In genomic region chr9:64690771-64691170, GRCm38 (mm10) we compare ENCODE assay signal across 12 mouse cellular contexts. TPM values are rescaled to one million over a fixed set of nuclear protein-coding genes. Genes with fewer than 3 reads are reported as not detected.
A peak's percentile ranks its signal among the peaks of the same experiment; 100 is the strongest.
DNase-seq lines count a peak whose midpoint lies in the region; ATAC-seq lines count a peak whose summit lies in the region.
"Had no signal": no experiment of that assay in that cellular context is flagged by ENCODE, and none has a peak within 500 bp of the region (broad histone marks: within the 10 kb centered on the region; RNA-seq: fewer than 3 reads in every experiment).

No protein-coding gene starts in this region.

- no peaks in the 10 kb centered on the region for H3K27me3 ChIP-seq in kidney, embryonic 16.5 days (ENCODE audit: insufficient read depth, low read length)
- peaks cover 4% of the 10 kb centered on the region; the same call in 1 of the 2 replicates for H3K27me3 ChIP-seq in kidney, embryonic 15.5 days
- H3K27me3 ChIP-seq in neural tube, embryonic 12.5 days (replicated peaks) = no peaks in the 10 kb centered on the region
- H3K27me3 ChIP-seq in hindbrain, embryonic 14.5 days (ENCODE audit: control insufficient read depth, insufficient read depth, low read length) = no peaks in the 10 kb centered on the region
- H3K27me3 ChIP-seq: embryonic facial prominence, embryonic 13.5 days; heart, embryonic 15.5 days; limb, embryonic 15.5 days had no signal

- 82% methylated on average over 2 of the region's 2 CpGs for WGBS in kidney, embryonic 16.5 days
- 81% methylated on average over 2 of the region's 2 CpGs for WGBS in kidney, embryonic 15.5 days
- WGBS in neural tube, embryonic 12.5 days = 85% methylated on average over 2 of the region's 2 CpGs
- 83% methylated on average over 2 of the region's 2 CpGs for WGBS in hindbrain, embryonic 14.5 days

- no peak overlapping the region for H3K27ac ChIP-seq in kidney, embryonic 16.5 days (ENCODE audit: low read length)
- H3K27ac ChIP-seq in kidney, embryonic 15.5 days = no peak overlapping the region
- no peak overlapping the region for H3K27ac ChIP-seq in neural tube, embryonic 12.5 days
- no peak overlapping the region for H3K27ac ChIP-seq in hindbrain, embryonic 14.5 days
- H3K27ac ChIP-seq: embryonic facial prominence, embryonic 13.5 days; heart, embryonic 15.5 days; limb, embryonic 15.5 days; liver, embryonic 14.5 days had no signal

- H3K9ac ChIP-seq in kidney, embryonic 16.5 days (replicated peaks; ENCODE audit: low read length) = no peak overlapping the region
- H3K9ac ChIP-seq in kidney, embryonic 15.5 days = no peak overlapping the region
- H3K9ac ChIP-seq in neural tube, embryonic 12.5 days = no peak overlapping the region
- no peak overlapping the region for H3K9ac ChIP-seq in hindbrain, embryonic 14.5 days
- H3K9ac ChIP-seq: embryonic facial prominence, embryonic 13.5 days; heart, embryonic 15.5 days; limb, embryonic 15.5 days; liver, embryonic 14.5 days had no signal

- H3K4me3 ChIP-seq in kidney, embryonic 16.5 days (ENCODE audit: low read length) = no peak overlapping the region
- H3K4me3 ChIP-seq in kidney, embryonic 15.5 days (replicated peaks) = no peak overlapping the region
- H3K4me3 ChIP-seq in neural tube, embryonic 12.5 days = no peak overlapping the region
- no peak overlapping the region for H3K4me3 ChIP-seq in hindbrain, embryonic 14.5 days (replicated peaks; ENCODE audit: low read length)
- H3K4me3 ChIP-seq: embryonic facial prominence, embryonic 13.5 days; heart, embryonic 15.5 days; limb, embryonic 15.5 days had no signal

- no peaks in the 10 kb centered on the region for H3K9me3 ChIP-seq in kidney, embryonic 16.5 days (ENCODE audit: low read length)
- no peaks in the 10 kb centered on the region for H3K9me3 ChIP-seq in kidney, embryonic 15.5 days (replicated peaks)
- no peaks in the 10 kb centered on the region for H3K9me3 ChIP-seq in neural tube, embryonic 12.5 days
- H3K9me3 ChIP-seq in hindbrain, embryonic 14.5 days (ENCODE audit: control insufficient read depth, low read length) = no peaks in the 10 kb centered on the region
- H3K9me3 ChIP-seq: embryonic facial prominence, embryonic 13.5 days; heart, embryonic 15.5 days; limb, embryonic 15.5 days had no signal

- 0 out of 2 replicates have a peak, but pooled peaks have one; percentile 7 for ATAC-seq in kidney, embryonic 16.5 days (ENCODE audit: low FRiP score, low TSS enrichment)
- ATAC-seq in kidney, embryonic 15.5 days (replicated peaks; ENCODE audit: low FRiP score) = no peak
- ATAC-seq in neural tube, embryonic 12.5 days (ENCODE audit: low FRiP score, low read depth) = peak; percentile 21; the same call in 1 of the 2 replicates
- peak; percentile 22; the same call in 1 of the 2 replicates for ATAC-seq in hindbrain, embryonic 14.5 days (ENCODE audit: low FRiP score)
- no peak for ATAC-seq in erythroblast, adult 5-6 weeks (replicated peaks; ENCODE audit: low FRiP score, poor library complexity, severe bottlenecking)
- ATAC-seq: inflammation-experienced regulatory T-cells, adult 6 months had no signal

- H3K4me1 ChIP-seq in kidney, embryonic 16.5 days (ENCODE audit: insufficient read depth, low read length) = peaks cover 17% of the 10 kb centered on the region
- H3K4me1 ChIP-seq in kidney, embryonic 15.5 days = peaks cover 39% of the 10 kb centered on the region
- peaks cover 18% of the 10 kb centered on the region; the same call in 1 of the 2 replicates for H3K4me1 ChIP-seq in neural tube, embryonic 12.5 days
- H3K4me1 ChIP-seq in hindbrain, embryonic 14.5 days (replicated peaks; ENCODE audit: control insufficient read depth, insufficient read depth, low read length) = peaks cover 8% of the 10 kb centered on the region; the same call in 1 of the 2 replicates
- H3K4me1 ChIP-seq: heart, embryonic 15.5 days had no signal

- DNase-seq in neural tube, embryonic 10.5 days (ENCODE audit: extremely low spot score, low spot score) = no peak
- DNase-seq in hindbrain, embryonic 14.5 days (ENCODE audit: low spot score) = no peak
- no peak for DNase-seq in urinary bladder, postnatal 10 days (ENCODE audit: low spot score)

- no peak overlapping the region for H3K4me2 ChIP-seq in kidney, embryonic 16.5 days (replicated peaks; ENCODE audit: low read depth, low read length)
- H3K4me2 ChIP-seq in kidney, embryonic 15.5 days = no peak overlapping the region
- no peak overlapping the region for H3K4me2 ChIP-seq in neural tube, embryonic 12.5 days (replicated peaks)
- H3K4me2 ChIP-seq in hindbrain, embryonic 14.5 days (replicated peaks) = no peak overlapping the region
- H3K4me2 ChIP-seq: embryonic facial prominence, embryonic 13.5 days; heart, embryonic 15.5 days; limb, embryonic 15.5 days had no signal

- peaks cover 8% of the 10 kb centered on the region; the same call in 1 of the 2 replicates for H3K36me3 ChIP-seq in kidney, embryonic 16.5 days (ENCODE audit: insufficient read depth, low read length)
- peaks cover 22% of the 10 kb centered on the region for H3K36me3 ChIP-seq in kidney, embryonic 15.5 days
- H3K36me3 ChIP-seq in neural tube, embryonic 12.5 days = peaks cover 9% of the 10 kb centered on the region
- peaks cover 15% of the 10 kb centered on the region for H3K36me3 ChIP-seq in hindbrain, embryonic 14.5 days (replicated peaks; ENCODE audit: control insufficient read depth, insufficient read depth)

RNA-seq across cellular contexts. Expression of gene Rab11a, which starts 46.8 kb away (rescaled TPM):
- polyA plus RNA-seq in kidney, embryonic 16.5 days (2015; fragmentation: Nextera tagmentation; extraction: Ambion mirVana) = 632 and 680 TPM in 2 replicates
- 550 and 571 TPM in 2 replicates for polyA plus RNA-seq in kidney, embryonic 15.5 days (2015; fragmentation: Nextera tagmentation; extraction: Ambion mirVana)
- polyA plus RNA-seq in neural tube, embryonic 12.5 days (2016; fragmentation: Nextera tagmentation; extraction: Ambion mirVana) = 304 and 317 TPM in 2 replicates
- 450 and 457 TPM in 2 replicates for polyA plus RNA-seq in hindbrain, embryonic 14.5 days (2014; fragmentation: Nextera tagmentation; extraction: Ambion mirVana)
- total RNA-seq in erythroblast, adult 5-6 weeks (2015; ENCODE audit: low replicate concordance) = 49.9 and 65.9 TPM in 2 replicates
- 63.1 and 76.4 TPM in 2 replicates for total RNA-seq in erythroblast, adult 5-6 weeks (2017; ENCODE audit: low replicate concordance)

Comparison
In these comparisons a context has a peak if more than half of its experiments do, and no peak if none do; other contexts are left out.
1. ATAC-seq: peak in kidney, embryonic 16.5 days (single experiment), neural tube, embryonic 12.5 days (single experiment) and hindbrain, embryonic 14.5 days (single experiment); none in kidney, embryonic 15.5 days (single experiment) and erythroblast, adult 5-6 weeks (single experiment).